Mouse (Mus musculus): ENCODE data around the gene Sept4.

Sept4 gene

DNA sequence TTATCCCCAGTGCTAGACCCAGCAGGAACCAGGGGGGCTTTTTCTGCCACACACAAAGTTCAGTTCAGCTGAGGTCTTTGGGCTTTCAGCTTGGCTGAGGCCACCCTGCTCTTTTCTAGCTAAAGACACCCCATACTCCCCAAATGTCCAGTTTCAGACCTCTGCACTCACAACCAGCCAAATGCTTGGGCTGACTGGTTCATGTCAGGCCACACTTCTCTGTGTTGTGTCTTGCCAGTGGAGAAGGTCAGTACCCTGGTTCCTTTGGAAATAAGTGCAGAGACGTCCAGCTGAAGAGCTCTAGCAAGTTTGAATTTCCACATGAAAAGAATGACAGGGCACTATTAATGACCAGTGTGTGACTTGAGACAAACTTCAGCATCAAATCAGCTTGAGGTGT lies 11.0 kb downstream of the Sept4 start:
- DNase-seq, result peak; percentile 76

DNA sequence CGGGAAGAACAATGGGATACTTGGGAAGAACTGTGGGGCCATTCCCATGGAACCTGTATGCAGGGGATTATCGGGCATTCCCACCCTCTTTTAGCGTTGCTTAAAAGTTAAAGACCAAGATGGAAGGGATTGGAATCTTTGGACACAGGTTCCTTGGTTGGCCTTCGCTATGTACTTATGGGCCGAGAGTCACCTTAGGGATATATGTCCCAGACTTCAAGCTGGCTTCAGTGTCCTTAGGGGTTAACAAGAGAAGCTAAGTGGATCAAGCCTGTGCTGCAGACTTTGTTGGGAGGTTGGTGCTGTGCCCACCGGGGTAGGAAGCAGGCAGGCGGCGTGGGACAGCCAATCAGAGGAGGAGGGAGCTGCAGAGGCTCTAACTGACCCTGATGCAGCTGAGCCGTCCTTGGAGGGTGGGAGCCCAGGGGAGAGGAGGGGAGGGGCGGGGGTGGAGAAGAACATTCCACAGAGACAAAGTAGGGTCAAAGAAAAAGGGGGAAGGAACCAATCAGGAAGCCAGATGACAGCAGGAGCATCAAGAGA lies 11.9 kb downstream of the Sept4 start:
- peak; percentile 27 for DNase-seq

DNA sequence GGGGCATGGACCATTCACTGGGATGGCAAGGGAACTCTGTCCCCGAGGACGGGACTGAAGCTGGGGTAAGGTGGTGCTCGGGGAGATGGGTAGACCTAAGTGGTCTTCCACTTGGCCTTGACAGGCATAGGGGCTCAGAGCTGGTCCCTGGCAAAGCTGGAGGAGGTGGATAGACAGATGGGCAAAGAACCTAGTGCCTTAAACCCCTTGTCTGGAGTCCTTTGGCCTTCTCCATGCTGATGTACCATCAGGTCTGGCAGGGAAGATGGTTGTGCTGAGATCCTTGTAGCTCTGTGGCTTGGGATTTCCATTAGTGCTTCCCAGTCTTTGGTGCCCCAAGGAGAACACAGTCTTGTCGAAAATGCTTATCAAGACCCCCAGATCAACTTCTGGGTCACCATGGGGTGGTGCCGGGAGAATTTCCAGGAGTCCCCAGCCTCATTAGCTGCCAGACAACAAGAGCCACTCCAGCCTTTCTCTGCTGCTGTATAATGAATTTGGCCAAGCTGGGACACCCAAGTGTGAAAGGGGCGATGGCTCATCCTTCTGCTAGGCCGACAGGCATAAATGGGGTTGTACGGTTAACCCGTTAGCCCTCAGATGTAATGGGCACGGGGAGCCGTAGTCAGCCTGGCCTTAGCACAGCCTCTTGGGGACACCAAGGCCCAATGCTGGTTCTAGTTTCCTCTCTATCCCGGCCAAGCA lies 12.6 kb downstream of the Sept4 start:
- DNase-seq, result no peak

DNA sequence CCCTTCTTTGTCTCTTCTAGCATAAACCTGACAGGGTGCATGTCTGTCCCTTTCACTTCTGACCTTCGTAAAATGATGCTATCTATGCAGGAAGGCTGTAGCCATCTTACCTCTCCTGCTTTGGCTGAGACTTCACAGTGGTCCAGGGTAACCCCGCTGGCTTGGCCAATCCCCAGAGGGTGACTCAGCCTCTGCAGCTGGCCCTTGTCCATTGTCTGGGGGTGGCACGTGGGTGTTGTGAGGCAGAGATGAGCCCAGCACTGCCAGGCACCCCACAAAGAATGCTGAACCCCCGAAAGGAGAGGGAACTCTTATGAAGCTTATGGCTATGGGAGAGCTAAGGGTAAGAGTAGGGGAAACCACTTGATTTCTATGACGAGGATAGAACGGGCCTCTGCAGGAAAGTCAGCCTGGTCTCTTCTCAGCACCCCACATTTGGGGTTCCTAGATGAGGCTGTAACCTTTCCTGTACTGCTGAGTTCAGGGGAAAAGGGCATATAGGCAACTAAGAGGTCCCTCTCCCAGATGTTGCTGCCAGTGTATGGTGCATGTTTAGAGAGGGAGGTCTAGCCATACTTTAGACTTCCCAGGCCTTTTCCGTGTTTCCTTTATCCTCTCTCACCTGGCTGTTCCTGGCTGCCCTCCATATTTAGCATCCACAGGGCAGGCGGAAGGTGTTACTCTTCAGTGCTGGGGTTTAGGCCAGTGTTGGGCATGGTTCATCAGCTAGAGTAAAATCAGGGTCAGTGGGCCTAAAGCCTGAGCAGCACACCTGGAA lies 13.4 kb downstream of the Sept4 start:
- DNase-seq, result peak; percentile 37

DNA sequence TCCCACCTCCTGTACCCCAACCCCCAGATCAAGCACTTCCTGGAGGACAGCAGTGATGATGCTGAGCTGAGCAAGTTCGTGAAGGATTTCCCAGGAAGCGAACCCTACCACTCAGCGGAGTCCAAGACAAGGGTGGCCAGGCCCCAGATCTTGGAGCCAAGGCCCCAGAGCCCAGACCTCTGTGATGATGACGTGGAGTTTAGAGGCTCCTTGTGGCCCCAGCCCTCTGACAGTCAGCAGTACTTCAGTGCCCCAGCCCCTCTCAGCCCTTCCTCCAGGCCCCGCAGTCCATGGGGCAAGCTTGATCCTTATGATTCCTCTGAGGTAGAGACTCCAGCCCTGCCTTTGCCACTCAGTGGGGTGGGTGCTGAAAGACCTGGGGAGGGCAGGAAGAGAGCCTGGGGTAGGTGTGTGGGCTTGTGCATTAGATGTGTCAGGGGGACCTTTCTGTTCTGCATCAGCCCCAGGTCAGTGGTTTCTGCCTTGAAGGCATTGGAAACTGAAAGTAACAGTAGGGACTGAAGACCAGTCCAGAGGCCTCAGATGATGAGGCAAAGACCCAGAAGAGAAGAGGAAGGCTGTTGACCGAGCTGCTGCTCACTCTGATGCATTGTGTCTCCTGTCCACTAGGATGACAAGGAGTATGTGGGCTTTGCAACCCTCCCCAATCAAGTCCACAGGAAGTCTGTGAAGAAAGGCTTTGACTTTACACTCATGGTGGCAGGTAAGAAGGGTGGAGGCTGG lies 14.8 kb downstream of the Sept4 start:
- DNase-seq, result no peak

DNA sequence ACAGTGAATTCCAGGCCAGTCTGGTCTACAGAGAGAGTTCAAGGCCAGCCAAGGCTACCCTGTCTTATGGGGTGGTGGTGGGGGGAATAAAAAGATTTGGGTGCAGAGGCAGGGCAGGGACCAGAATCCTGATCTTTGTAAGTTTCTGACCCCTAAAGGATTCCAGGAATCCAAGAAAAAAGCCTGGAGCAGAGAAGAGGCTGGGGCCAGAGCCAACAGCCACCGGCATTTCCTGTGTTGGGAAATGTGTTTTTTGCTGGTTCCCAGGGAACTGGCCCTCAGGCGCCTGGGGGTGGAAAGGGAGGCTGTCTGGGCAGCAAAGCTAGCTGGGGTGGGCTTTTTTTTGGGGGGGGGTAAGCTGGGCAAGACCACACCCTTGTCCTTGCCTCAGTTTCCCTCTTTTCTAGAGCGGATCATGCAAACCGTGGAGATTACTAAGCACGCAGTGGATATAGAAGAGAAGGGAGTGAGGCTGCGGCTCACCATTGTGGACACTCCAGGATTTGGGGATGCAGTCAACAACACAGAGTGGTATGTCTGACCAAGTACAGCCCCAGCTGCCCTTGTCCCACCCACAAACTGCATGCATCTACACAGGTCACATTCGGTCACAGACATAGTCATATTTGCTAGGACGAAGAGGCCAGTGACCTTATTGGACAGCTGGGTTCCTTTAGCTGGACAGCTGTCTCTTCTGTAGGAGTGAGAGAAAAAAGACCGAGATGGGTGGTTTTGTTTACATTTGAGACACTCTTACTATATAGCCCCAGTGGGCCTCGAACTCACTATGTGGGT lies 16.2 kb downstream of the Sept4 start:
- DNase-seq, result peak; percentile 75

DNA sequence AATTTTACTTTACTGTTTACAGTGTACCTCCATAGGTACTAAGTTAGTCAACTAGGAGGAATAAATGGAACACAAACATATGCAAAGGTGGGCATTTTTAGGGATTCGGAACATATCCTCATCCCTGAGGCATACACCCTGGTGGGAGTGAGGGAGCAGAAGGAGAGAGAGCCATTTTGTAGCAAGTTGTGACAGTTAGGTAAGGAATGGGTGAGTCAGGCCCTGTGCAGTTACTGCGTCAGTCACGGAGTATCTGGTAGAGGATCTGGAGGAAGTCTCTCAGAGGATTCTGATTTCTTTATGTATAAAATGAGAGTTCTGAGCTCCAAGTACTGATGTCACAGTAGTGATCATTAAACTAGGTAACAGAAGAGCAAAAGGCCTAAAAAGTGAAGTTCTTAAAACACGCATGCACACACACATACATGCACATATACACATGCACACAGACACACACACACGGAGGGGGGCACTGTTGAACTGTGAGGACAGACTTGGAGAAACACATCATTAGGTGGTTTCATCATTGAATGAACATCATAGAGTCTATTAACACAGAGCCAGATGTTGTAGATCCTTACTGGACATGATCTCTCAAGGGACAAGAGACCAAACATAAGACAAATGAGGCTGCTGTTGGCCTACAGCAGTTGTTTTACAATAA lies 18.6 kb downstream of the Sept4 start:
- no peak for DNase-seq

DNA sequence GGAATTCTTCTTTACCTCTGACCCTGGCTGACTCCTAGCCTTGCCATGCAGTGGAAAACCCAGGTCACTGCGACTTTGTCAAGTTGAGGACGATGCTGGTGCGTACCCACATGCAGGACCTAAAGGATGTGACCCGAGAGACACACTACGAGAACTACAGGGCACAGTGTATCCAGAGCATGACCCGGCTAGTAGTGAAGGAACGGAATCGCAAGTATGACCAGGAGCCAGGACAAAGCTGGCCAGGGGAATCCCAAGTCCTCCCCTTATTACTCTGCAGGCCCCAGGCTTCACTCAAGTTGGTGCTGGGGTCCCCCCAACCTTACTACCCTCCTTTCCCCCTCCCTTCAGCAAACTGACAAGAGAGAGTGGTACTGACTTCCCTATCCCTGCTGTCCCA lies 20.9 kb downstream of the Sept4 start:
- DNase-seq, result no peak

DNA sequence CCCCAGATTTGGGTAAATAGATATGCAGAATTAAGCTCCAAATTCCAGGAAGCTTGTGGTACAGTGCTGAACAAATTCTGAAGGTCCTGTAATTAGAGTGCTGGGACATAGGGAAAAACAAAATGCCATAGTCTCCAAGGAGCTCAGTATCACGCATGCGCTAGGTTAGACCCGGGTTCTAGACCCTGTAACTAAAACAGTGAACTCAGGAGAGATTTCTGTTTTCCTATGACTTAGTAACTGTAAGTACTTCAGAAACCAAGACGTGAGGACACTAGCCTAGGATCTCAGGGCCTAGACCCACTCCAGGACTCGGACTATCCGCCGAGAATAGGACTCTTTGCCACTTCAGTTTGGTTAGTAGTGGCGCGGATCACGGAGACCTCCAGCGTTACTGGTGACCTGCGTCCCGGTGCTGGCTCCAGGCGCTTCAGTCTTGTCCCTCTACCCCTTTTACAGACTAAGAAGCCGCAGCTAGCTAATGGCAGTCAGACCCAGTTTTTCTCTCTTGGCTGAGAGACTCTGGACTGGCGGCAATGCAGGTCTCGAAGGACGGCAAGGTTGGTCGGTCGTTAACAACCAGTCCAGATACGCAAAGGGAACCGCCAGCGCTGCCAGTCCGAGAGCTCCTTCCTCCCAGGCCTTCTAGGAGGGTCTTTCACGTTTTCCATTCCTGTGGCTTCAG lies 22.3 kb downstream of the Sept4 start:
- peak; percentile 33 for DNase-seq

DNA sequence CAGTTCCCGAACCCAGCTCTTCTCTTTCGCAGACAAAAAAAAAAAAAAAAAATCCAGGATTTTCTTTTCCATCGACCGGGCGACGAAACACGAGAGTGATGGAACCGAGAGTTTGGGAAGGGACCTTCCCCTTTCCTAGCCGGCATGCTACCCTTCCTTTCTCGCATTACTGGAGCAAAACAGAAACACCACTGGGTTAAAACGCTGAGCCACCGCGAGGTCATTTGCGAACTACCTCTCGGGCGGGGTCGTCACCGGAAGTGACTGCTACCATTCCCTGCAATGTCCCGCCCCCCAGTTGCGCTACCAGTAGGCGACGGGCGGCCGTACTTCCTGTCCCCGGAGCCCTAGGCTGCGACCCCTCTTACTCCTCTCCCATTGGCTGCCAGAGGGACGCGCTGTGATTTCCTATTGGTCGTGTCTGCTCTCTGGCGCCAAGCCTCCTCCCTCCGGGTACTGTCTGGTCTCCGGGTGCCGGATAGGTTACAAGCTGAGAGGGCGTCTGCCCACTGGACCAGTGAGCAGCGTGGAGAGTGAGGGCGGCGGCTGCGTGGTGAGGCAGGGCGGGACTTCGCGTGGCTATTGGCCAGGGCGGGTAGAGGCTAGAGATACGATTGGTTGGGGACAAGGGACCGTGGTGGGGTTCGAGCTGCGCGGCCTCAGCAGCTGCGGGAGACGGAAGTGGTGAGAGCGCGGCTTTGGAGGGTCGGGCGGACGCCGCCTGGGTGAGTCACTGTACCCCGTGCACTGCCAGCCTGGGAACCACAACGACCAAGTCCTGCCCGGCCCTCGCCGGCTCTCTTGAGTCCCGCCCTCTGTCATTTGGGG lies 23.0 kb downstream of the Sept4 start, which contains the start of gene Mtmr4:
Gene Mtmr4, plus strand, starts transcription at position 637 of the 828 bp plus-strand sequence.
- DNase-seq, result peak; percentile 100

DNA sequence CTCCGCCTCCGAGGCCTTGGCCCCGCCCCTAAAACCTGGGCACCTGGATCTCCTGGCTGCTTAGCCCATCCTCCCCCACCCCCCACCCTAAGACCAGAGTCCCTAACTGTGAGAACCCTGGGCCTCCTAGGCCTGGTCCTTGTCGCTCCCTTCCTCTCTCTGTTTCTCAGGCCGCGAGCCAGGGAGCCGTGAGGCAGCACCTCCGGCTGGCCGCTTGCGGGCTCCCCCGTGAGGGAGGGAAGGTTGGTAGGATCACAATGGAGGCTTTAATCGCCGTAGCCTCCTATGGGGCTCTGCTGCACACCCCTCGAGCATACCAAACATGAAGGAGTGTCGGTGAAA lies 23.6 kb downstream of the Sept4 start:
- no peak for DNase-seq

DNA sequence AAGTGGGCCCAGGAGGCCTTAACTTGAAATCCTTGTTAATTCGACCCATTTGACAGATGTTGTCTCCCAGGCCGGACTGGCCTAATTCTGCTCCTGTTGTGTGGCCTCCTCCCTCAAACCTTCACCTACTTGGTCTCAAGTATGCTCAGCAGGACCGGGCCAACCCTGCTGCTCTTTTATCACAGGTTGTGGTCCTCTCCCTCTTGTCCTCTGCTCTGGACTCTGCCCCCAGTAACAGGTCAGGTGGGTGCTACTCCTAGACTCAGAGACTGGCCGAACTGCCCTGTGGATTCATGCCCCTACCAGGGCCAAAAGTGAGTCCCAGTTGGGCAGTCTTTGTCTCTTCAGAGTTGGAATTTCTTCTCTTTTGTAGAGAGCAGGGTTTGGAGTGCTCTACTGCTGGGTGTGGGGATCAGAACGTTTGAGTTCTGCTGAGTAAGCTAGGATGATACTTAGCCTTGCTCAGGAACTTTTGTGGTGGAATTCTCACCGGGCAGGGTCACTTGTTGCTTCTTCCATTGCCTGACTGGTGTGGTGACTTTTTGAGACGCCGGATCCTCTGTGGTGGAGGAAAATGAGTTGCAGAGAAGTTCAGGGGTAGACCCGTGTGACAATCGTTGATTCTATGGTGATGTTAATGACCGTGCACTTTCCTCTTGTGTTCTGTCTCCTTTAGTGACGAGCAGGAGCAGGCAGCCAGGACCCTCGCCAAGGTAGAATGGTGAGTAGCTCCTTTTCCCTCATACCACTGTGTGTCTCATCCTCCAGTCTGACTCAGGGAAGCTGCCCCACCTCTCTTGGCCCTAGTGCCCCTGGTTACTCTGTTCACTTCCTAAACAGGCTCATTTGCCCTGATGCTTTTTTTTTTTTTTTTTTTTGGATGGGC lies 24.3 kb downstream of the Sept4 start:
- DNase-seq, result no peak

DNA sequence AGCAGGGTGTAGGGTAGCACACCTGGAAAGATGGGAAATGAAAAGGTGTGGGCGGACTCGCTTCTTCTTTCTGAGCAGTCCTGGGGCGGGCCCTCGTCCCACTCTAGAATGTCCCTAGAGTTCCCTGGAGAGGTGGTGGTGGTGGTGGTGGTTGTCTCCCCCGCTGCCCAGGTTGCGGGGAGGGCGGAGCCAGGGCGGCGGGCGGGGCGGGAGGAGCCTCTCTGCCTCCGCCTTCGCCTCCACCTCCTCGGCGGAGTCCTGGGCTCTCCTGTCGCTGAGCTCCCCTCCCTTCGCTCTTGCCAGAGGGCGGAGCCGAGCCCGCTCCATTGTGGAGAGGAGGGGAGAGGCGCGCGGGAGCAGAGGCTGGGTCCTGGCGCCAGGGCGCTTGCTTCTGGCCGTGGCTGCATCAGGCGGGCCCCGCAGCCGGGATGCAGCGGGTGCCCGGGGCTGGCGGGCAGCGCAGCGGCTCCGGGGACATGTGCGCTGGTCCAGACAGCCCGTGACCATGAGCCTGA lies 26.7 kb downstream of the Sept4 start:
- peak; percentile 91 for DNase-seq

DNA sequence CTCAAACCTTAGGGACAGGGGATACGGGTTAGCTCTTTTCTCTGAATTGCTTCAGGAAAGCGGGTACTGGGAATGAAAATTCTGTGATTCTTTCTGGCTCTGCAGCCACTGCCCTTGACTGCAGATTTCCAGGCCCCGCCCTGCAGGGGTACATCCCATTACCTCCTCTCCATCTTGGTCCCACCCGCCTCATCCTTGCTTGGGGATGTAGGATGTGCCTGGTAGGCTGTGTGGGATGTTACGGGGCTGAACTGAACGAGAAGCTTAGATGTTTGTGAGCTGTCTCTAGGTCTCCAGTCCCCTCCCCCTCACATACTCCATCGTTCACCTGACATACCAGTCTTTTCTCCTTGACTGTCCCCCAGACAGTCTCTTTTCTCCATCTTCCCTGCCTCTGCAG lies 27.3 kb downstream of the Sept4 start:
- no peak for DNase-seq

DNA sequence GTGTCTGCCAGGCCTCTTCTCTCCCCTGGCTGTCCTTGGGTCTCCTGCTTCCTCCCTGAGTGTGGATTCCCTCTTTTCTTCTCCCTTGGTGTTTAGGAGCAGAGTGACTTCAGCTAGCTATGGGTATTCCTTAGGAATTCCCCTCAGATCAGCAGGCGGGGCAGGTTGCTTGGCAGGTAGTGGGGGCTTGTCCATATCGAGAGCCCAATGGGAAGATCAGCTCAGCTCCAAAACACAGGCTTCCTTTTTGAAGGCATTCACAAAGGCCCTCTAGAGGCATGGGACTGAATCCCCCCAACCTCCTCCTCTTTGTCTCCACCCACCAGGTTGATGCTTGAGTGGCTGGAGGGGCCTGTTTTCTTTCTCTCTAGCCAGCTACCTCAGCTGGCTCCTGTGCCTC lies 27.8 kb downstream of the Sept4 start:
- DNase-seq, result no peak

DNA sequence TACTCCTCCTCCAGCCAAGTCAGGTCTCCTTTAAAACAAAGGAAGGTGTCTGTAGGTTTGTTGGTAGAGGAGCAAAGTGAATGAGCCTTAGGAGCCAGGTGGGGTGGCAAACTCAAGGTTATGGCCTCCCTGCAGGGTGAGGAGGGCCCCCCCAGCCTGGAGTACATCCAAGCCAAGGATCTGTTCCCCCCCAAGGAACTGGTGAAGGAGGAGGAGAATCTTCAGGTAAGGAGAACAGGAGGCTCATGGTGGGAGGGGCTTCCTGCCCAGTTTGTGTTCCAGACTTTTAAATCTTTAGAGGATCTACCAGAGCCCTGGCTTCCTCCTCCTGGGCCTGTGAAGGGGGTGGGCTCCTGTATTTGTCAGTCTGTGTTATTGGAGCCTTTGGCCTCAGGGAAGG lies 28.4 kb downstream of the Sept4 start:
- DNase-seq, result no peak

DNA sequence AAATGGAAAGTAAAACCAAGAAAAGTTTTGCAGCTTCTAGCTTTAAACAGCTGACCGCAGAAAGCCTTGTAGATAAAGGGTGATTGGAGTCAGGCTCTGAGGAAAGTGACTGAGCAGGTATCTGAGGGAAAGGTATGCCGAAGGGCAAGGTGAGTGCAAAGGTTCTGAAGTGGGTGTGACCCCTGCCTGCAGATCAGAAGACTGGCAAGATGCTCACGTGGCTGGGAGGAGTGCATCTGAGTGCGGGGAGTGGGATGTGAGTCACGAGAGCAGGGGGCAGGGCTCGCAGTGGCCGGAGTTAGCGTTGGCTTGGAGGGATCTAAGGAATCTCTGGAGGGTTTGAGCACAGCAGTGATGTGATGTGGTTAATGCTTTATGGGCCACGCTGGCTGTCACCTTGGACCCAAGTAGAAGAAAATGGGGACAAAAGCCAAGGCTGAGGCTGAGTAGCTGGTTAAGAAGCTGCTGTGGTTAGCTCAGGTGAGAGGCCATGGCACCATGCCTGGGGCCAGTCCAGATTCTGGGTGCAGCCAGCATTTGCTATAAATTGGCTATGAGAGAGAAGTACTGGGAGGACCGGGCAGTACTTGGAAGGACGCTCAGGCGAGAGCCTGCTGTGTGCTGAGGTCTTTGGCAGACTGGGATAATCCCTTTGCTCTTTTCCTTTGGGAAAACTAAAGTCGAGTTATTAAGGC lies 30.8 kb downstream of the Sept4 start:
- peak; percentile 51 for DNase-seq

DNA sequence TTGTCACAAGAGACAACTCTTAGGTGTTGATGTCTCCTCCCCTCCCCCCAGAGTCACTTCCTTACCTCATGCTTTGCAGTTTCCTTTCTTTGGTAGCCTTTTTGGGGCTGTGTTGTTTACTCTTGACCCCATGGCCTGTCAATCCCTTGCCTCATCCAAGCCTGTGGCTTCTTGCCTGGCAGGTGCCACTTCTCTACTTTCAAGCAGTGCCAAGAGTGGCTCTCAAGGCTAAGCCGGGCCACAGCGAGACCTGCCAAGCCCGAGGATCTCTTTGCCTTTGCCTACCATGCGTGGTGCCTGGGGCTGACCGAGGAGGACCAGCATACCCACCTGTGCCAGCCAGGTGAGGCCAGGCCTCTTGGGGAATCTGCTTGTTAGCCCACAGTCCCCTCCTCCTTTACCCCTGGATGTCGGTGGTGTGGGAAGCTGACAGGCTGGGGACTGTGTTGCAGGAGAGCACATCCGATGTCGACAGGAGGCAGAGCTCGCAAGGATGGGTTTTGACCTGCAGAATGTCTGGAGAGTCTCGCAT lies 31.7 kb downstream of the Sept4 start:
- peak; percentile 55 for DNase-seq
